Mouse (Mus musculus): ENCODE results near the gene Pnmal2. TPM values are rescaled to one million over a fixed set of nuclear protein-coding genes. Genes with fewer than 3 reads are reported as not detected.

Pnmal2 gene
- polyA plus RNA-seq, 1 experiment from 2014 or later = 4.1 TPM

Other genes with a start within 250 kb of the Pnmal2 start
- gene Ceacam9, start 222.8 kb upstream of the Pnmal2 start, polyA plus RNA-seq (2016; fragmentation: Nextera tagmentation; extraction: Ambion mirVana) = not detected in 2 replicates
- gene Ap2s1, start 206.3 kb upstream of the Pnmal2 start, polyA plus RNA-seq (2016; fragmentation: Nextera tagmentation; extraction: Ambion mirVana) = 278 and 281 TPM in 2 replicates
- 40.1 and 40.4 TPM in 2 replicates for gene Slc1a5, start 163.3 kb upstream of the Pnmal2 start, polyA plus RNA-seq (2016; fragmentation: Nextera tagmentation; extraction: Ambion mirVana)
- 108 and 137 TPM in 2 replicates for gene Strn4, start 128.8 kb upstream of the Pnmal2 start, polyA plus RNA-seq (2016; fragmentation: Nextera tagmentation; extraction: Ambion mirVana)
- 28.3 and 32.9 TPM in 2 replicates for gene Fkrp, start 128.0 kb upstream of the Pnmal2 start, polyA plus RNA-seq (2016; fragmentation: Nextera tagmentation; extraction: Ambion mirVana)
- 11.1 and 11.8 TPM in 2 replicates for gene Prkd2, start 101.8 kb upstream of the Pnmal2 start, polyA plus RNA-seq (2016; fragmentation: Nextera tagmentation; extraction: Ambion mirVana)
- 1.9 and 2.2 TPM in 2 replicates for gene Dact3, start 69.4 kb upstream of the Pnmal2 start, polyA plus RNA-seq (2016; fragmentation: Nextera tagmentation; extraction: Ambion mirVana)
- gene Gng8, start 52.9 kb upstream of the Pnmal2 start, polyA plus RNA-seq (2016; fragmentation: Nextera tagmentation; extraction: Ambion mirVana) = 5.4 and 8.5 TPM in 2 replicates
- 0.17 and 0.56 TPM in 2 replicates for gene Ptgir, start 38.2 kb upstream of the Pnmal2 start, polyA plus RNA-seq (2016; fragmentation: Nextera tagmentation; extraction: Ambion mirVana)
- gene Calm3, start 20.6 kb upstream of the Pnmal2 start, polyA plus RNA-seq (2016; fragmentation: Nextera tagmentation; extraction: Ambion mirVana) = 174 and 180 TPM in 2 replicates
- gene Pnmal1, start 15.0 kb downstream of the Pnmal2 start, polyA plus RNA-seq (2016; fragmentation: Nextera tagmentation; extraction: Ambion mirVana) = 9.8 and 17.4 TPM in 2 replicates
- gene Gm42372, start 38.4 kb downstream of the Pnmal2 start, polyA plus RNA-seq (2016; fragmentation: Nextera tagmentation; extraction: Ambion mirVana) = 1.3 TPM in 2 replicates
- gene Ccdc8, start 48.0 kb downstream of the Pnmal2 start, polyA plus RNA-seq (2016; fragmentation: Nextera tagmentation; extraction: Ambion mirVana) = 8.7 and 9.0 TPM in 2 replicates
- gene Ppp5c, start 83.2 kb downstream of the Pnmal2 start, polyA plus RNA-seq (2016; fragmentation: Nextera tagmentation; extraction: Ambion mirVana) = 135 and 142 TPM in 2 replicates
- gene Hif3a, start 117.7 kb downstream of the Pnmal2 start, polyA plus RNA-seq (2016; fragmentation: Nextera tagmentation; extraction: Ambion mirVana) = 4.3 and 5.1 TPM in 2 replicates
- gene Psg16, start 129.4 kb downstream of the Pnmal2 start, polyA plus RNA-seq (2016; fragmentation: Nextera tagmentation; extraction: Ambion mirVana) = 0.02 and 0.06 TPM in 2 replicates
- gene Ceacam3, start 205.6 kb downstream of the Pnmal2 start, polyA plus RNA-seq (2016; fragmentation: Nextera tagmentation; extraction: Ambion mirVana) = not detected in 2 replicates